Comparison of ENCODE assay signal across 8 mouse cellular contexts in genomic region chrX:143058829-143059228, GRCm38 (mm10). TPM values are rescaled to one million over a fixed set of nuclear protein-coding genes. Genes with fewer than 3 reads are reported as not detected.
DNase-seq lines count a peak whose midpoint lies in the region; ATAC-seq and TF ChIP-seq lines count a peak whose summit lies in the region.

No protein-coding gene starts in this region.

- peak; percentile 78; the same call in 1 of the 2 replicates for ATAC-seq in embryonic facial prominence, embryonic 11.5 days (replicated peaks; ENCODE audit: insufficient number of reproducible peaks, low FRiP score, low TSS enrichment, low read depth)
- peak; percentile 81; the same call in 1 of the 2 replicates for ATAC-seq in limb, embryonic 14.5 days (ENCODE audit: low FRiP score, low read depth)
- ATAC-seq in midbrain, embryonic 16.5 days: peak; percentile 72

- peak; percentile 39 for DNase-seq in 3134 (ENCODE audit: extremely low read depth, insufficient read length, low spot score)
- peak; percentile 83 for DNase-seq in adrenal gland, postnatal 14 days
- DNase-seq in embryonic facial prominence, embryonic 11.5 days (ENCODE audit: low spot score): peak; percentile 78
- peak; percentile 46 for DNase-seq in heart, adult 8-10 months (ENCODE audit: low spot score)
- peak; percentile 19 to 65 for DNase-seq in kidney, adult 8-10 months
- DNase-seq in limb, embryonic 14.5 days (ENCODE audit: low spot score): peak; percentile 60
- DNase-seq in spleen, adult 2 months (ENCODE audit: low read depth in 1 of 2, low spot score in 2 of 2): peak in 1 of 2 experiments; percentile 38

- H3K4me2 ChIP-seq in embryonic facial prominence, embryonic 11.5 days (ENCODE audit: low read depth, low read length): peak overlapping the region; percentile 25; the same call in 1 of the 2 replicates
- H3K4me2 ChIP-seq in limb, embryonic 14.5 days (replicated peaks; ENCODE audit: low read depth, low read length, severe bottlenecking): peak overlapping the region; percentile 44
- peak overlapping the region; percentile 32; the same call in 1 of the 2 replicates for H3K4me2 ChIP-seq in midbrain, embryonic 16.5 days (ENCODE audit: low read length)

- no peaks in the 10 kb centered on the region for H3K9me3 ChIP-seq in embryonic facial prominence, embryonic 11.5 days (replicated peaks; ENCODE audit: control insufficient read depth, low read length)
- H3K9me3 ChIP-seq in limb, embryonic 14.5 days (ENCODE audit: control insufficient read depth, low read length): no peaks in the 10 kb centered on the region
- H3K9me3 ChIP-seq in midbrain, embryonic 16.5 days (replicated peaks; ENCODE audit: control insufficient read depth, low read length, poor library complexity, severe bottlenecking): no peaks in the 10 kb centered on the region

- H3K4me1 ChIP-seq in embryonic facial prominence, embryonic 11.5 days (ENCODE audit: control insufficient read depth, insufficient read depth, low read length): no peaks in the 10 kb centered on the region
- H3K4me1 ChIP-seq in limb, embryonic 14.5 days (ENCODE audit: control insufficient read depth, insufficient read depth, low read length): peaks cover 5% of the 10 kb centered on the region; the same call in 1 of the 2 replicates
- no peaks in the 10 kb centered on the region for H3K4me1 ChIP-seq in midbrain, embryonic 16.5 days (ENCODE audit: control insufficient read depth, insufficient read depth, low read length)
- no peaks in the 10 kb centered on the region; the same call in 1 of the 2 replicates for H3K4me1 ChIP-seq in spleen, adult 2 months (ENCODE audit: control insufficient read depth, insufficient read depth, insufficient read length)

- no peak for TF ChIP-seq POLR2A in limb, embryonic 14.5 days (IDR thresholded peaks at IDR 0.05; ENCODE audit: borderline replicate concordance, extremely low read depth, insufficient read depth, insufficient read length)
- TF ChIP-seq POLR2A in spleen, adult 2 months (IDR thresholded peaks at IDR 0.05; ENCODE audit: low read depth, low read length): no peak

- no peak overlapping the region for H3K9ac ChIP-seq in embryonic facial prominence, embryonic 11.5 days (replicated peaks; ENCODE audit: low read length)
- H3K9ac ChIP-seq in limb, embryonic 14.5 days (ENCODE audit: low read depth, low read length, severe bottlenecking): no peak overlapping the region
- no peak overlapping the region for H3K9ac ChIP-seq in midbrain, embryonic 16.5 days (ENCODE audit: low read depth, low read length)

- WGBS in embryonic facial prominence, embryonic 11.5 days: 15% methylated on average over 12 of the region's 12 CpGs
- WGBS in limb, embryonic 14.5 days: 15% methylated on average over 12 of the region's 12 CpGs
- 14% methylated on average over 12 of the region's 12 CpGs for WGBS in midbrain, embryonic 16.5 days
- WGBS in spleen, adult 2 months: 16% methylated on average over 12 of the region's 12 CpGs

- no peaks in the 10 kb centered on the region for H3K36me3 ChIP-seq in embryonic facial prominence, embryonic 11.5 days (replicated peaks; ENCODE audit: control insufficient read depth, insufficient read depth, low read depth, low read length)
- H3K36me3 ChIP-seq in limb, embryonic 14.5 days (ENCODE audit: control insufficient read depth, insufficient read depth, low read length): no peaks in the 10 kb centered on the region
- H3K36me3 ChIP-seq in midbrain, embryonic 16.5 days (ENCODE audit: control insufficient read depth, insufficient read depth, low read length): no peaks in the 10 kb centered on the region
- H3K36me3 ChIP-seq in spleen, adult 2 months (ENCODE audit: control insufficient read depth, insufficient read depth, low read length): no peaks in the 10 kb centered on the region

- TF ChIP-seq CTCF in spleen, adult 2 months (IDR thresholded peaks at IDR 0.05; ENCODE audit: extremely low read depth, insufficient read depth, insufficient read length, insufficient replicate concordance): peak; percentile 83

- H3K27me3 ChIP-seq in embryonic facial prominence, embryonic 11.5 days (ENCODE audit: control insufficient read depth, insufficient read depth, low read length): no peaks in the 10 kb centered on the region
- no peaks in the 10 kb centered on the region for H3K27me3 ChIP-seq in limb, embryonic 14.5 days (ENCODE audit: control insufficient read depth, insufficient read depth, low read length)
- no peaks in the 10 kb centered on the region for H3K27me3 ChIP-seq in midbrain, embryonic 16.5 days (ENCODE audit: control insufficient read depth, insufficient read depth, low read depth, low read length)
- no peaks in the 10 kb centered on the region for H3K27me3 ChIP-seq in spleen, adult 2 months (ENCODE audit: control insufficient read depth, insufficient read depth, low read length)

- H3K27ac ChIP-seq in embryonic facial prominence, embryonic 11.5 days (replicated peaks; ENCODE audit: low read depth, low read length): no peak overlapping the region
- H3K27ac ChIP-seq in limb, embryonic 14.5 days (replicated peaks; ENCODE audit: low read depth, low read length): no peak overlapping the region
- no peak overlapping the region for H3K27ac ChIP-seq in midbrain, embryonic 16.5 days (ENCODE audit: low read length)
- no peak overlapping the region for H3K27ac ChIP-seq in spleen, adult 2 months (ENCODE audit: insufficient read depth, low read length)

- H3K4me3 ChIP-seq in embryonic facial prominence, embryonic 11.5 days (ENCODE audit: low read depth, low read length): no peak overlapping the region
- H3K4me3 ChIP-seq in limb, embryonic 14.5 days (replicated peaks; ENCODE audit: low read length): no peak overlapping the region
- H3K4me3 ChIP-seq in midbrain, embryonic 16.5 days (ENCODE audit: low read depth, low read length): no peak overlapping the region
- H3K4me3 ChIP-seq in spleen, adult 2 months (ENCODE audit: extremely low read depth, insufficient read depth, insufficient read length): no peak overlapping the region

RNA-seq across cellular contexts. Expression of gene Rtl9, which starts 40.6 kb away (rescaled TPM):
- 0.15 and 0.30 TPM in 2 replicates for total RNA-seq in adrenal gland, postnatal 14 days (2021)
- polyA plus RNA-seq in embryonic facial prominence, embryonic 11.5 days (2014; fragmentation: Nextera tagmentation; extraction: Ambion mirVana): 0.32 and 0.34 TPM in 2 replicates
- total RNA-seq in heart, adult 8-10 months (2022): under 1 TPM in 3 of 4 experiments, not detected in 1; 0.09 to 0.17 (median 0.16) TPM
- polyA plus RNA-seq in limb, embryonic 14.5 days (2012; rRNA removed): 2.5 and 3.5 TPM in 2 replicates
- 0.93 and 1.6 TPM in 2 replicates for polyA plus RNA-seq in limb, embryonic 14.5 days (2014; fragmentation: Nextera tagmentation; extraction: Ambion mirVana)
- polyA plus RNA-seq in midbrain, embryonic 16.5 days (2015; fragmentation: Nextera tagmentation; extraction: Ambion mirVana): 0.68 and 0.72 TPM in 2 replicates
- 0.02 and 0.05 TPM in 2 replicates for polyA plus RNA-seq in spleen, adult 2 months (2012; rRNA removed)
